Mouse (Mus musculus): ENCODE results near the gene Micu1. TPM values are rescaled to one million over a fixed set of nuclear protein-coding genes. Genes with fewer than 3 reads are reported as not detected.

The Micu1 gene
- polyA plus RNA-seq, 1 experiment, result 42.0 TPM

GRCm38 (mm10) chr10:59911561-59912198 lies 209.4 kb downstream of the Micu1 start:
- Histone ChIP-seq H3K4me1 (ENCODE audit: control insufficient read depth, insufficient read depth, low read length) (peaks cover 17% of the 10 kb centered on the region), H3K27ac (ENCODE audit: insufficient read depth, low read depth, low read length) (no peak overlapping the region), H3K4me3 (ENCODE audit: insufficient read depth, low read length) (no peak overlapping the region)
- no peak for TF ChIP-seq CTCF (IDR thresholded peaks at IDR 0.05; ENCODE audit: low read depth, low read length)
- no peak for TF ChIP-seq POLR2A (IDR thresholded peaks at IDR 0.05; ENCODE audit: borderline replicate concordance, low read depth, low read length)

Other genes with a start within 250 kb of the Micu1 start
- gene Gm10322, start 86.4 kb upstream of the Micu1 start, polyA plus RNA-seq (2012; ENCODE audit: insufficient read depth, insufficient read length, missing spikeins), result not detected in 2 replicates
- 12.0 and 14.4 TPM in 2 replicates for gene Mcu, start 85.8 kb upstream of the Micu1 start, polyA plus RNA-seq (2012; ENCODE audit: insufficient read depth, insufficient read length, missing spikeins)
- gene Dnajb12, start 177.1 kb downstream of the Micu1 start, polyA plus RNA-seq (2012; ENCODE audit: insufficient read depth, insufficient read length, missing spikeins), result 26.3 and 32.7 TPM in 2 replicates
- gene Ddit4, start 249.4 kb downstream of the Micu1 start, polyA plus RNA-seq (2012; ENCODE audit: insufficient read depth, insufficient read length, missing spikeins), result 3.4 and 3.5 TPM in 2 replicates

All from bone marrow macrophage, adult 2 months (primary cell).